Mouse (Mus musculus) cerebellum, adult 8-10 months (tissue): ENCODE results near the gene Olfr190.
"Not testable (repeated sequence)": the region's sequence is repeated elsewhere in the genome, so short reads cannot be mapped to it uniquely, and the experiment has no call there.

Experiments used
- DNase-seq: peaks from one replicate; pipeline ENCODE4 v3.0.0; 2022

The Olfr190 gene

GRCm38 (mm10) chr16:59077905-59078304 is at the start of gene Olfr190:
Gene Olfr190, minus strand, starts transcription at chr16:59078005.
- DNase-seq: no peak

- DNase-seq: no peak
Measured at GRCm38 (mm10) chr16:59120969-59121368, 43.2 kb upstream of the Olfr190 start, which contains the start of gene Olfr194. Gene Olfr194, minus strand, starts transcription at chr16:59121069.

GRCm38 (mm10) chr16:59111781-59112180 is 34.0 kb upstream of the Olfr190 start, which contains the start of gene Olfr193:
Gene Olfr193, minus strand, starts transcription at chr16:59111881.
- no peak for DNase-seq

GRCm38 (mm10) chr16:59108522-59108921 is 30.7 kb upstream of the Olfr190 start:
- DNase-seq: not testable (repeated sequence)

- DNase-seq: no peak
Measured at GRCm38 (mm10) chr16:59105312-59105711, 27.5 kb upstream of the Olfr190 start.

- not testable (repeated sequence) for DNase-seq
Measured at GRCm38 (mm10) chr16:59089722-59090121, 11.9 kb upstream of the Olfr190 start, which contains the start of gene Olfr191. Gene Olfr191, minus strand, starts transcription at chr16:59089822.

- DNase-seq: not testable (repeated sequence)
Measured at GRCm38 (mm10) chr16:59081113-59081512, 3.3 kb upstream of the Olfr190 start.

- no peak for DNase-seq
Measured at GRCm38 (mm10) chr16:59073520-59073919, 4.3 kb downstream of the Olfr190 start.

- DNase-seq: no peak
Measured at GRCm38 (mm10) chr16:59071755-59072154, 6.0 kb downstream of the Olfr190 start.

- DNase-seq: not testable (repeated sequence)
Measured at GRCm38 (mm10) chr16:59062411-59062810, 15.4 kb downstream of the Olfr190 start.

GRCm38 (mm10) chr16:59049286-59049685 is 28.5 kb downstream of the Olfr190 start:
- DNase-seq: not testable (repeated sequence)

GRCm38 (mm10) chr16:59048860-59049259 is 28.9 kb downstream of the Olfr190 start:
- DNase-seq: no peak

GRCm38 (mm10) chr16:59047579-59047978 is 30.2 kb downstream of the Olfr190 start:
- no peak for DNase-seq

- no peak for DNase-seq
Measured at GRCm38 (mm10) chr16:59045835-59046234, 32.0 kb downstream of the Olfr190 start.

- DNase-seq: no peak
Measured at GRCm38 (mm10) chr16:59039710-59040109, 38.1 kb downstream of the Olfr190 start, which contains the start of gene Olfr187. Gene Olfr187, minus strand, starts transcription at chr16:59039767.

- no peak for DNase-seq
Measured at GRCm38 (mm10) chr16:59030191-59030590, 47.6 kb downstream of the Olfr190 start, which contains the start of gene Olfr186. Gene Olfr186, minus strand, starts transcription at chr16:59030291.
